Mouse (Mus musculus) testis, adult 2 months (tissue): ENCODE measurements around the gene Tmprss13. TPM values are rescaled to one million over a fixed set of nuclear protein-coding genes. Genes with fewer than 3 reads are reported as not detected.

Source experiments
- H3K27ac ChIP-seq: fragments of 200-500 bp; 2 replicates; pipeline ENCODE4 v1.5.1; 2012; ENCODE audit warnings: low read depth, low read length; ENCODE audit not compliant: control insufficient read depth, insufficient read depth
- H3K27me3 ChIP-seq: fragments of 200-500 bp; 2 replicates; pipeline ENCODE4 v1.6.1; 2012; ENCODE audit warnings: mild to moderate bottlenecking, low read length, moderate library complexity; ENCODE audit not compliant: control insufficient read depth, insufficient read depth
- H3K36me3 ChIP-seq: fragments of 200-500 bp; 2 replicates; pipeline ENCODE4 v1.6.1; 2012; ENCODE audit warnings: mild to moderate bottlenecking, low read length; ENCODE audit not compliant: control insufficient read depth, insufficient read depth
- H3K4me1 ChIP-seq: fragments of 200-500 bp; 2 replicates; pipeline ENCODE4 v1.6.1; 2012; ENCODE audit warnings: low read length; ENCODE audit not compliant: control insufficient read depth, insufficient read depth
- H3K4me3 ChIP-seq: fragments of 200-500 bp; 2 replicates; pipeline ENCODE4 v1.5.1; 2012; ENCODE audit warnings: low read depth, mild to moderate bottlenecking, low read length, moderate library complexity, mixed read lengths; ENCODE audit not compliant: control insufficient read depth
- CTCF ChIP-seq: fragments of 200-500 bp; IDR thresholded peaks from 2 replicates; pipeline ENCODE4 v1.5.1; 2012; ENCODE audit warnings: low read depth, mild to moderate bottlenecking, inconsistent platforms, low read length, moderate library complexity; ENCODE audit not compliant: control insufficient read depth, insufficient read depth, insufficient replicate concordance
- POLR2A ChIP-seq: fragments of 200-500 bp; IDR thresholded peaks from 2 replicates; pipeline ENCODE4 v1.6.1; 2012; ENCODE audit warnings: low read depth, mild to moderate bottlenecking, inconsistent platforms, low read length, moderate library complexity; ENCODE audit not compliant: control insufficient read depth
- polyA plus RNA-seq: library from polyadenylated mRNA; depleted of rRNA; stranded (reverse); fragments of >200 nt; gene quantifications from 2 replicates; pipeline ENCODE4 v1.2.3, GENCODE M21; 2012; rRNA removed

Tmprss13 gene
- polyA plus RNA-seq, 1 experiment, result 0.44 TPM

GRCm38 (mm10) chr9:45386698-45387097, 67.8 kb downstream of the Tmprss13 start:
- Histone ChIP-seq H3K27me3 (no peaks in the 10 kb centered on the region), H3K4me3 (no peak overlapping the region), H3K36me3 (no peaks in the 10 kb centered on the region), H3K27ac (no peak overlapping the region), H3K4me1 (no peaks in the 10 kb centered on the region)
- TF ChIP-seq CTCF, result no peak
- TF ChIP-seq POLR2A, result no peak

GRCm38 (mm10) chr9:45388385-45388994, 69.6 kb downstream of the Tmprss13 start:
- Histone ChIP-seq H3K27me3 (no peaks in the 10 kb centered on the region), H3K4me1 (no peaks in the 10 kb centered on the region), H3K36me3 (no peaks in the 10 kb centered on the region), H3K4me3 (no peak overlapping the region), H3K27ac (no peak overlapping the region)
- TF ChIP-seq POLR2A (no peak), CTCF (peak; percentile 96)

- TF ChIP-seq POLR2A (no peak), CTCF (no peak)
- no peaks in the 10 kb centered on the region for H3K27me3 ChIP-seq
- H3K36me3 ChIP-seq, result no peaks in the 10 kb centered on the region
- H3K27ac ChIP-seq, result no peak overlapping the region
- H3K4me1 ChIP-seq, result no peaks in the 10 kb centered on the region
- no peak overlapping the region for H3K4me3 ChIP-seq
These were observed 70.7 kb downstream of the Tmprss13 start for GRCm38 (mm10) chr9:45389596-45389995.

- Histone ChIP-seq H3K4me1 (no peaks in the 10 kb centered on the region), H3K36me3 (no peaks in the 10 kb centered on the region), H3K27ac (no peak overlapping the region), H3K27me3 (no peaks in the 10 kb centered on the region), H3K4me3 (no peak overlapping the region)
- no peak for TF ChIP-seq POLR2A
- no peak for TF ChIP-seq CTCF
These were observed 72.4 kb downstream of the Tmprss13 start for GRCm38 (mm10) chr9:45391299-45391698.

- Histone ChIP-seq H3K4me3 (no peak overlapping the region), H3K27me3 (no peaks in the 10 kb centered on the region), H3K4me1 (peaks cover 3% of the 10 kb centered on the region; the same call in 1 of the 2 replicates), H3K36me3 (no peaks in the 10 kb centered on the region), H3K27ac (no peak overlapping the region)
- TF ChIP-seq CTCF, result no peak
These were observed 76.3 kb downstream of the Tmprss13 start for GRCm38 (mm10) chr9:45395218-45395617.

GRCm38 (mm10) chr9:45395796-45396195, 76.9 kb downstream of the Tmprss13 start:
- TF ChIP-seq POLR2A (no peak), CTCF (no peak)

More at GRCm38 (mm10) chr9:45395796-45396195, 76.9 kb downstream of the Tmprss13 start:
- Histone ChIP-seq H3K27ac (no peak overlapping the region), H3K36me3 (no peaks in the 10 kb centered on the region), H3K27me3 (no peaks in the 10 kb centered on the region), H3K4me1 (peaks cover 3% of the 10 kb centered on the region; the same call in 1 of the 2 replicates), H3K4me3 (no peak overlapping the region)

Other genes starting within 250 kb of the Tmprss13 start
- not detected in 2 replicates for gene Jaml, start 239.9 kb upstream of the Tmprss13 start, polyA plus RNA-seq
- 0.31 and 0.48 TPM in 2 replicates for gene Scn2b, start 201.3 kb upstream of the Tmprss13 start, polyA plus RNA-seq
- 0.02 and 0.04 TPM in 2 replicates for gene Scn4b, start 180.7 kb upstream of the Tmprss13 start, polyA plus RNA-seq
- 0.38 and 0.69 TPM in 2 replicates for gene BC049352, start 137.1 kb upstream of the Tmprss13 start, polyA plus RNA-seq
- 0.06 and 0.22 TPM in 2 replicates for gene Tmprss4, start 115.0 kb upstream of the Tmprss13 start, polyA plus RNA-seq
- gene Il10ra, start 50.0 kb upstream of the Tmprss13 start, polyA plus RNA-seq, result 0.94 and 1.0 TPM in 2 replicates
- gene Fxyd6, start 51.1 kb downstream of the Tmprss13 start, polyA plus RNA-seq, result 35.9 and 50.1 TPM in 2 replicates
- gene Fxyd2, start 80.6 kb downstream of the Tmprss13 start, polyA plus RNA-seq, result 45.8 and 54.6 TPM in 2 replicates
- gene Dscaml1, start 107.5 kb downstream of the Tmprss13 start, polyA plus RNA-seq, result 25.8 and 32.4 TPM in 2 replicates